Mouse (Mus musculus): Measurements from ENCODE around the gene Ampd3. TPM values are rescaled to one million over a fixed set of nuclear protein-coding genes. Genes with fewer than 3 reads are reported as not detected.

Ampd3 gene
- polyA plus RNA-seq, 1 experiment from 2014 or later, result 8.5 TPM

- H3K9me3 ChIP-seq (ENCODE audit: control insufficient read depth, low read length), result no peaks in the 10 kb centered on the region
- H3K4me1 ChIP-seq (replicated peaks; ENCODE audit: control insufficient read depth, insufficient read depth, low read length), result no peaks in the 10 kb centered on the region
- WGBS, result 60% methylated on average over 3 of the region's 3 CpGs
- H3K27me3 ChIP-seq (replicated peaks; ENCODE audit: control insufficient read depth, insufficient read depth, low read length), result no peaks in the 10 kb centered on the region
- H3K4me2 ChIP-seq (ENCODE audit: low read length), result no peak overlapping the region
- no peak overlapping the region for H3K9ac ChIP-seq (replicated peaks; ENCODE audit: low read depth, low read length)
- no peak overlapping the region for H3K4me3 ChIP-seq (replicated peaks; ENCODE audit: low read length)
- no peaks in the 10 kb centered on the region for H3K36me3 ChIP-seq (ENCODE audit: control insufficient read depth, insufficient read depth)
- H3K27ac ChIP-seq (ENCODE audit: low read length), result no peak overlapping the region
- ATAC-seq, result no peak
Observed at GRCm38 (mm10) chr7:110834522-110834921, 66.5 kb downstream of the Ampd3 start.

GRCm38 (mm10) chr7:110840332-110840731 is 72.3 kb downstream of the Ampd3 start:
- no peak overlapping the region for H3K27ac ChIP-seq (ENCODE audit: low read length)
- H3K9me3 ChIP-seq (ENCODE audit: control insufficient read depth, low read length), result no peaks in the 10 kb centered on the region
- 89% methylated on average over 4 of the region's 4 CpGs for WGBS
- no peaks in the 10 kb centered on the region for H3K36me3 ChIP-seq (ENCODE audit: control insufficient read depth, insufficient read depth)
- no peaks in the 10 kb centered on the region for H3K27me3 ChIP-seq (replicated peaks; ENCODE audit: control insufficient read depth, insufficient read depth, low read length)
- H3K9ac ChIP-seq (replicated peaks; ENCODE audit: low read depth, low read length), result no peak overlapping the region
- H3K4me1 ChIP-seq (replicated peaks; ENCODE audit: control insufficient read depth, insufficient read depth, low read length), result peaks cover 4% of the 10 kb centered on the region
- H3K4me3 ChIP-seq (replicated peaks; ENCODE audit: low read length), result no peak overlapping the region
- no peak overlapping the region for H3K4me2 ChIP-seq (ENCODE audit: low read length)
- no peak for ATAC-seq

- peak within 1 kb of the TSS; percentile 74 for H3K4me2 ChIP-seq (ENCODE audit: low read length)
- H3K4me3 ChIP-seq (replicated peaks; ENCODE audit: low read length), result peak within 1 kb of the TSS; percentile 81
- 0% methylated on average over 42 of the region's 42 CpGs for WGBS
- no peaks in the 10 kb centered on the region for H3K27me3 ChIP-seq (replicated peaks; ENCODE audit: control insufficient read depth, insufficient read depth, low read length)
- H3K4me1 ChIP-seq (replicated peaks; ENCODE audit: control insufficient read depth, insufficient read depth, low read length), result peaks cover 4% of the 10 kb centered on the region
- ATAC-seq, result peak; percentile 95
- H3K9me3 ChIP-seq (ENCODE audit: control insufficient read depth, low read length), result no peaks in the 10 kb centered on the region
- peak within 1 kb of the TSS; percentile 74 for H3K9ac ChIP-seq (replicated peaks; ENCODE audit: low read depth, low read length)
- peak within 1 kb of the TSS; percentile 88 for H3K27ac ChIP-seq (ENCODE audit: low read length)
- H3K36me3 ChIP-seq (ENCODE audit: control insufficient read depth, insufficient read depth), result no peaks in the 10 kb centered on the region
Observed at GRCm38 (mm10) chr7:110843916-110844874, 76.2 kb downstream of the Ampd3 start, which contains the start of gene Rnf141. TSS of gene Rnf141 (minus strand) at chr7:110844457.

GRCm38 (mm10) chr7:110847321-110847720 is 79.3 kb downstream of the Ampd3 start:
- H3K9me3 ChIP-seq (ENCODE audit: control insufficient read depth, low read length), result no peaks in the 10 kb centered on the region
- 91% methylated on average over 2 of the region's 2 CpGs for WGBS
- ATAC-seq, result no peak

GRCm38 (mm10) chr7:110848371-110848770 is 80.4 kb downstream of the Ampd3 start:
- H3K27me3 ChIP-seq (replicated peaks; ENCODE audit: control insufficient read depth, insufficient read depth, low read length), result no peaks in the 10 kb centered on the region
- H3K9me3 ChIP-seq (ENCODE audit: control insufficient read depth, low read length), result no peaks in the 10 kb centered on the region
- no peak overlapping the region for H3K4me3 ChIP-seq (replicated peaks; ENCODE audit: low read length)
- no peak for ATAC-seq
- H3K9ac ChIP-seq (replicated peaks; ENCODE audit: low read depth, low read length), result no peak overlapping the region
- no peak overlapping the region for H3K4me2 ChIP-seq (ENCODE audit: low read length)
- H3K36me3 ChIP-seq (ENCODE audit: control insufficient read depth, insufficient read depth), result no peaks in the 10 kb centered on the region
- H3K4me1 ChIP-seq (replicated peaks; ENCODE audit: control insufficient read depth, insufficient read depth, low read length), result peaks cover 3% of the 10 kb centered on the region
- WGBS, result 89% methylated on average over 1 of the region's 1 CpGs
- no peak overlapping the region for H3K27ac ChIP-seq (ENCODE audit: low read length)

More at GRCm38 (mm10) chr7:110847321-110847720, 79.3 kb downstream of the Ampd3 start:
- Histone ChIP-seq H3K36me3 (ENCODE audit: control insufficient read depth, insufficient read depth) (no peaks in the 10 kb centered on the region), H3K4me2 (ENCODE audit: low read length) (no peak overlapping the region), H3K27ac (ENCODE audit: low read length) (no peak overlapping the region), H3K9ac (replicated peaks; ENCODE audit: low read depth, low read length) (no peak overlapping the region), H3K4me3 (replicated peaks; ENCODE audit: low read length) (no peak overlapping the region), H3K27me3 (replicated peaks; ENCODE audit: control insufficient read depth, insufficient read depth, low read length) (no peaks in the 10 kb centered on the region), H3K4me1 (replicated peaks; ENCODE audit: control insufficient read depth, insufficient read depth, low read length) (peaks cover 4% of the 10 kb centered on the region)

GRCm38 (mm10) chr7:110851541-110852203 is 83.7 kb downstream of the Ampd3 start:
- no peaks in the 10 kb centered on the region for H3K9me3 ChIP-seq (ENCODE audit: control insufficient read depth, low read length)
- H3K27me3 ChIP-seq (replicated peaks; ENCODE audit: control insufficient read depth, insufficient read depth, low read length), result no peaks in the 10 kb centered on the region
- no peak for ATAC-seq
- no peak overlapping the region for H3K4me3 ChIP-seq (replicated peaks; ENCODE audit: low read length)
- H3K27ac ChIP-seq (ENCODE audit: low read length), result no peak overlapping the region
- H3K4me2 ChIP-seq (ENCODE audit: low read length), result no peak overlapping the region
- H3K36me3 ChIP-seq (ENCODE audit: control insufficient read depth, insufficient read depth), result no peaks in the 10 kb centered on the region
- WGBS, result 84% methylated on average over 7 of the region's 7 CpGs
- no peak overlapping the region for H3K9ac ChIP-seq (replicated peaks; ENCODE audit: low read depth, low read length)
- peaks cover 11% of the 10 kb centered on the region for H3K4me1 ChIP-seq (replicated peaks; ENCODE audit: control insufficient read depth, insufficient read depth, low read length)

GRCm38 (mm10) chr7:110853611-110854010 is 85.6 kb downstream of the Ampd3 start:
- H3K36me3 ChIP-seq (ENCODE audit: control insufficient read depth, insufficient read depth), result no peaks in the 10 kb centered on the region

GRCm38 (mm10) chr7:110854519-110854918 is 86.5 kb downstream of the Ampd3 start:
- no peak for ATAC-seq
- no peaks in the 10 kb centered on the region for H3K36me3 ChIP-seq (ENCODE audit: control insufficient read depth, insufficient read depth)
- no peak overlapping the region for H3K27ac ChIP-seq (ENCODE audit: low read length)
- no peaks in the 10 kb centered on the region for H3K9me3 ChIP-seq (ENCODE audit: control insufficient read depth, low read length)
- 57% methylated on average over 3 of the region's 3 CpGs for WGBS
- peaks cover 11% of the 10 kb centered on the region for H3K4me1 ChIP-seq (replicated peaks; ENCODE audit: control insufficient read depth, insufficient read depth, low read length)
- H3K9ac ChIP-seq (replicated peaks; ENCODE audit: low read depth, low read length), result no peak overlapping the region
- H3K4me2 ChIP-seq (ENCODE audit: low read length), result no peak overlapping the region
- H3K27me3 ChIP-seq (replicated peaks; ENCODE audit: control insufficient read depth, insufficient read depth, low read length), result no peaks in the 10 kb centered on the region
- no peak overlapping the region for H3K4me3 ChIP-seq (replicated peaks; ENCODE audit: low read length)

More at GRCm38 (mm10) chr7:110853611-110854010, 85.6 kb downstream of the Ampd3 start:
- Histone ChIP-seq H3K4me1 (replicated peaks; ENCODE audit: control insufficient read depth, insufficient read depth, low read length) (peaks cover 11% of the 10 kb centered on the region), H3K9me3 (ENCODE audit: control insufficient read depth, low read length) (no peaks in the 10 kb centered on the region), H3K9ac (replicated peaks; ENCODE audit: low read depth, low read length) (no peak overlapping the region), H3K4me2 (ENCODE audit: low read length) (no peak overlapping the region), H3K27ac (ENCODE audit: low read length) (no peak overlapping the region), H3K4me3 (replicated peaks; ENCODE audit: low read length) (no peak overlapping the region), H3K27me3 (replicated peaks; ENCODE audit: control insufficient read depth, insufficient read depth, low read length) (no peaks in the 10 kb centered on the region)
- no peak for ATAC-seq
- WGBS, result 73% methylated on average over 10 of the region's 10 CpGs

- whole genome bisulfite sequencing, result 71% methylated on average over 8 of the region's 8 CpGs
- no peaks in the 10 kb centered on the region for H3K9me3 ChIP-seq (ENCODE audit: control insufficient read depth, low read length)
- H3K4me1 ChIP-seq (replicated peaks; ENCODE audit: control insufficient read depth, insufficient read depth, low read length), result peaks cover 11% of the 10 kb centered on the region
- no peaks in the 10 kb centered on the region for H3K36me3 ChIP-seq (ENCODE audit: control insufficient read depth, insufficient read depth)
- H3K27ac ChIP-seq (ENCODE audit: low read length), result no peak overlapping the region
- H3K4me3 ChIP-seq (replicated peaks; ENCODE audit: low read length), result no peak overlapping the region
- no peak overlapping the region for H3K4me2 ChIP-seq (ENCODE audit: low read length)
- no peak overlapping the region for H3K9ac ChIP-seq (replicated peaks; ENCODE audit: low read depth, low read length)
- no peaks in the 10 kb centered on the region for H3K27me3 ChIP-seq (replicated peaks; ENCODE audit: control insufficient read depth, insufficient read depth, low read length)
- ATAC-seq, result no peak
Observed at GRCm38 (mm10) chr7:110854927-110855546, 87.0 kb downstream of the Ampd3 start.
